Mouse (Mus musculus): ENCODE measurements around the gene 9230112D13Rik. TPM values are rescaled to one million over a fixed set of nuclear protein-coding genes. Genes with fewer than 3 reads are reported as not detected.

Gene 9230112D13Rik
- total RNA-seq (2012; rRNA removed) (0.80 and 1.6 TPM in 2 replicates), total RNA-seq (2014; rRNA removed) (1.7 and 2.6 TPM in 2 replicates), polyA plus RNA-seq (2012; ENCODE audit: insufficient read length, low read depth) (1.4 and 1.9 TPM in 2 replicates)

- Histone ChIP-seq H3K9me3 (replicated peaks; ENCODE audit: low read length) (no peaks in the 10 kb centered on the region), H3K4me3 (replicated peaks in 1 of 3; ENCODE audit: low read depth in 2 of 3, low read length in 2 of 3, poor library complexity in 1 of 3) (no peak within 1 kb of the TSS), H3K4me2 (ENCODE audit: insufficient read depth, low read depth, poor library complexity, severe bottlenecking) (no peak within 1 kb of the TSS), H3K27ac (ENCODE audit: insufficient read depth, low read depth) (no peak within 1 kb of the TSS), H3K4me1 (ENCODE audit: control insufficient read depth in 1 of 2, insufficient read depth in 2 of 2) (peaks cover 6 to 28% of the 10 kb centered on the region in 2 experiments), H3K79me2 (replicated peaks; ENCODE audit: control insufficient read depth, extremely low read depth, insufficient read depth, poor library complexity, severe bottlenecking) (no peaks in the 10 kb centered on the region), H3K36me3 (replicated peaks in 1 of 2; ENCODE audit: control insufficient read depth in 1 of 2, insufficient read depth in 1 of 2, low read length in 1 of 2) (no peaks in the 10 kb centered on the region), H3K27me3 (replicated peaks) (no peaks in the 10 kb centered on the region), H3K9ac (ENCODE audit: insufficient read depth, low read depth) (no peak within 1 kb of the TSS)
- DNase-seq (ENCODE audit: extremely low read depth): no peak
- in situ Hi-C loops (cut with MboI; ENCODE audit: low pct_ligation_motif_present, low pct_unique_long_range_greater_than_20kb, low sequenced_read_pairs) (no loop called here), dilution Hi-C loops (cut with MboI; ENCODE audit: extremely low pct_ligation_motif_present, extremely low pct_unique_long_range_greater_than_20kb, low sequenced_read_pairs) (no loop called here)
- TF ChIP-seq ZKSCAN1 (IDR thresholded peaks at IDR 0.05; ENCODE audit: borderline replicate concordance, low read depth, low read length): no peak
- TF ChIP-seq USF2 (conservative IDR thresholded peaks at IDR 0.05; ENCODE audit: low read depth, low read length): no peak
- TF ChIP-seq KAT2A (IDR thresholded peaks at IDR 0.05; ENCODE audit: insufficient replicate concordance, low read length): no peak
- no peak for TF ChIP-seq CTCF (conservative IDR thresholded peaks at IDR 0.05 in 1 of 2, IDR thresholded peaks at IDR 0.05 in 1 of 2; ENCODE audit: low read depth in 2 of 2, low read length in 2 of 2)
- no peak for TF ChIP-seq GABPA (IDR thresholded peaks at IDR 0.05; ENCODE audit: insufficient replicate concordance, low read depth, low read length)
- no peak for TF ChIP-seq ELF1 (IDR thresholded peaks at IDR 0.05; ENCODE audit: low read depth, low read length)
- no peak for TF ChIP-seq IRF4 (IDR thresholded peaks at IDR 0.05; ENCODE audit: low read depth, low read length)
- TF ChIP-seq HCFC1 (IDR thresholded peaks at IDR 0.05; ENCODE audit: low read depth, low read length): no peak
- TF ChIP-seq USF1 (IDR thresholded peaks at IDR 0.05; ENCODE audit: low read depth, low read length): no peak
- TF ChIP-seq CHD2 (IDR thresholded peaks at IDR 0.05; ENCODE audit: low read length): no peak
- TF ChIP-seq POLR2A (IDR thresholded peaks at IDR 0.05; ENCODE audit: low read depth, low read length): no peak
- TF ChIP-seq POLR2AphosphoS2 (IDR thresholded peaks at IDR 0.05; ENCODE audit: low read depth, low read length): no peak
- no peak for TF ChIP-seq RCOR1 (conservative IDR thresholded peaks at IDR 0.05; ENCODE audit: low read depth, low read length)
- TF ChIP-seq E2F4 (IDR thresholded peaks at IDR 0.05; ENCODE audit: insufficient replicate concordance, low read depth, low read length): no peak
- no peak for TF ChIP-seq MAX (IDR thresholded peaks at IDR 0.05; ENCODE audit: low read length)
Observed at GRCm38 (mm10) chr14:34522701-34523100, at the start of gene 9230112D13Rik. Gene 9230112D13Rik, minus strand, starts transcription at chr14:34522801.

DNA sequence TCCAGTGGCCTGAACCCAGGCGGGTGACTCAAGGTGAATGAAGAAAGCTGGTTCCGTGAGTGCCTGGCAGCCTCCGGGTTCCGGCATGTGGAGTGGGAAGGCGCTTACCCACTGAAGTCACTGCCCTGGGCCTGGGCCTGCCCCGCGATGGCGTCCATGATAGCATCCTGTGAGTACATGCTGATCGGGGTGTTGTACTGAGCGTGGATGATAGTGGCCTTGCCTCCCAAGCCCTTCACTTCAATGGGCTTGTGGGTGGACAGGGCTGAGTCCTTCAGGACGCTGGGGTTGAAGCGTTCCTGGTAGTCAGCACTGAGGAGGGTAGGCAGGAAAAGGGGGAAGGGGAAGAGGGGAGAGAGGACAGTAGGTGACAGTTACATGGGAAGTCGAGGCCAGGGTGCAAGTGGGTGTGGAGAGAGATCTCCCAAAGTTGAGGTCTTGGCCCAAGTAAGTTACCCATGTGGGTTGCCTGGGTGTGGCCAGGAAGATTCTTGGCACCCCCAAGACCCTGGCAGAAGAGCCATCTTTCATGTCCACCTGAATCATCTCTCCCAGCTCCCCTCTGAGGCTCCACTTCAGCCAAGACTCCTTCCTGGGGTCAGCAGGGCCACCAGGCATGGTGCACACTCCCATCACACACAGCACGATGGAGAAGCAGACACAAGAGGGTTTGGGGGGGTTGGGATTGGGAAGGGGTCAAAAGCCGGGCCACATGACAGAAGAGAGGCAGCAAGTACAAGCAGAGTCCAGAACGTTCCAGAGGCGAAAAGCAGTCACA lies 49.2 kb upstream of the 9230112D13Rik start:
- Histone ChIP-seq H3K4me3 (replicated peaks in 1 of 3; ENCODE audit: low read depth in 2 of 3, low read length in 2 of 3, poor library complexity in 1 of 3) (no peak overlapping the region), H3K79me2 (replicated peaks; ENCODE audit: control insufficient read depth, extremely low read depth, insufficient read depth, poor library complexity, severe bottlenecking) (no peaks in the 10 kb centered on the region), H3K4me1 (ENCODE audit: control insufficient read depth in 1 of 2, insufficient read depth in 2 of 2) (peaks cover 10 to 19% of the 10 kb centered on the region in 2 experiments), H3K27me3 (replicated peaks) (no peaks in the 10 kb centered on the region), H3K9ac (ENCODE audit: insufficient read depth, low read depth) (no peak overlapping the region), H3K4me2 (ENCODE audit: insufficient read depth, low read depth, poor library complexity, severe bottlenecking) (no peak overlapping the region), H3K27ac (ENCODE audit: insufficient read depth, low read depth) (no peak overlapping the region), H3K36me3 (replicated peaks in 1 of 2; ENCODE audit: control insufficient read depth in 1 of 2, insufficient read depth in 1 of 2, low read length in 1 of 2) (no peaks in the 10 kb centered on the region), H3K9me3 (replicated peaks; ENCODE audit: low read length) (no peaks in the 10 kb centered on the region)
- in situ Hi-C loops (cut with MboI; ENCODE audit: low pct_ligation_motif_present, low pct_unique_long_range_greater_than_20kb, low sequenced_read_pairs): loop anchor here (10.0 kb wide), 1 partner anchor 487 kb away; the partner anchor contains the start of gene Anxa8
- no peak for DNase-seq (ENCODE audit: extremely low read depth)
- TF ChIP-seq BHLHE40 (IDR thresholded peaks at IDR 0.05; ENCODE audit: low read depth, low read length): no peak
- no peak for TF ChIP-seq PAX5 (IDR thresholded peaks at IDR 0.05; ENCODE audit: low read length)
- TF ChIP-seq RAD21 (IDR thresholded peaks at IDR 0.05; ENCODE audit: low read depth, low read length): no peak
- no peak for TF ChIP-seq SIN3A (IDR thresholded peaks at IDR 0.05; ENCODE audit: low read length)
- no peak for TF ChIP-seq JUN (IDR thresholded peaks at IDR 0.05; ENCODE audit: insufficient read depth, low read depth, low read length)
- dilution Hi-C loops (cut with MboI; ENCODE audit: extremely low pct_ligation_motif_present, extremely low pct_unique_long_range_greater_than_20kb, low sequenced_read_pairs): no loop called here
